Mouse (Mus musculus) MEL (cell line): Measurements from ENCODE around the gene Shbg. TPM values are rescaled to one million over a fixed set of nuclear protein-coding genes. Genes with fewer than 3 reads are reported as not detected.

ENCODE experiments used
- DNase-seq: peaks from one replicate; pipeline ENCODE4 v3.0.0; 2011; ENCODE audit warnings: low read depth, low spot score
- H3K27ac ChIP-seq: 2 replicates; pipeline ENCODE4 v1.5.1; 2012; ENCODE audit warnings: low read depth, mild to moderate bottlenecking, control low read depth, low read length, moderate library complexity; ENCODE audit not compliant: control insufficient read depth
- H3K27me3 ChIP-seq, 2 experiments: fragments of 150-350 bp in 1 of 2; sonication (generic) in 1 of 2; 2 replicates each; pipeline ENCODE4 v1.6.1; 2012; ENCODE audit warnings: low read length in 2 of 2, mild to moderate bottlenecking in 2 of 2, improper control_type of control experiment in 1 of 2, moderate library complexity in 1 of 2; ENCODE audit not compliant: insufficient read depth in 2 of 2, control insufficient read depth in 1 of 2
- H3K36me3 ChIP-seq, 2 experiments: 2 replicates each; pipeline ENCODE4 v1.6.1; 2012 to 2014; ENCODE audit warnings: low read length in 2 of 2, improper control_type of control experiment in 1 of 2, inconsistent platforms in 1 of 2, mild to moderate bottlenecking in 1 of 2; ENCODE audit not compliant: insufficient read depth in 2 of 2, control insufficient read depth in 1 of 2
- H3K4me1 ChIP-seq, 2 experiments: fragments of 150-350 bp in 1 of 2; sonication (generic) in 1 of 2; 2 replicates each; pipeline ENCODE4 v1.6.1; 2012; ENCODE audit warnings: low read length in 2 of 2, improper control_type of control experiment in 1 of 2, mild to moderate bottlenecking in 1 of 2; ENCODE audit not compliant: insufficient read depth in 2 of 2, control insufficient read depth in 1 of 2
- H3K4me3 ChIP-seq, 2 experiments: fragments of 150-350 bp in 1 of 2; sonication (generic) in 1 of 2; 2 replicates each; pipeline ENCODE4 v1.5.1; 2012; ENCODE audit warnings: low read depth in 2 of 2, low read length in 2 of 2, mild to moderate bottlenecking in 2 of 2, moderate library complexity in 2 of 2, control low read depth in 1 of 2, improper control_type of control experiment in 1 of 2; ENCODE audit not compliant: control insufficient read depth in 1 of 2, insufficient read depth in 1 of 2
- H3K79me2 ChIP-seq: 2 replicates; pipeline ENCODE4 v1.6.1; 2012; ENCODE audit warnings: mild to moderate bottlenecking, low read length, moderate library complexity; ENCODE audit not compliant: control insufficient read depth, poor library complexity, insufficient read depth
- H3K9ac ChIP-seq: 2 replicates; pipeline ENCODE4 v1.6.1; 2012; ENCODE audit warnings: low read depth, mild to moderate bottlenecking, control low read depth, low read length, moderate library complexity; ENCODE audit not compliant: control insufficient read depth, poor library complexity, severe bottlenecking
- H3K9me3 ChIP-seq: fragments of 150-350 bp; sonication (generic); replicated peaks from 2 replicates; pipeline ENCODE4 v1.6.1; 2012; ENCODE audit warnings: mild to moderate bottlenecking, low read length, improper control_type of control experiment, moderate library complexity; ENCODE audit not compliant: insufficient read depth
- BHLHE40 ChIP-seq: IDR thresholded peaks from 2 replicates; pipeline ENCODE4 v1.6.1; 2012; ENCODE audit warnings: low read depth, mild to moderate bottlenecking, inconsistent platforms, low read length, improper control_type of control experiment, borderline replicate concordance
- CHD1 ChIP-seq: IDR thresholded peaks from 2 replicates; pipeline ENCODE4 v1.6.1; 2012; ENCODE audit warnings: low read depth, mild to moderate bottlenecking, inconsistent platforms, low read length, improper control_type of control experiment
- CHD2 ChIP-seq: IDR thresholded peaks from 2 replicates; pipeline ENCODE4 v1.6.1; 2011; ENCODE audit warnings: low read length, improper control_type of control experiment
- E2F4 ChIP-seq: IDR thresholded peaks from 2 replicates; pipeline ENCODE4 v1.6.1; 2011; ENCODE audit warnings: low read depth, low read length, improper control_type of control experiment, borderline replicate concordance
- ELF1 ChIP-seq: IDR thresholded peaks from 2 replicates; pipeline ENCODE4 v1.6.1; 2014; ENCODE audit warnings: low read depth, mild to moderate bottlenecking, inconsistent platforms, low read length, improper control_type of control experiment, moderate library complexity
- EP300 ChIP-seq, 2 experiments: IDR thresholded peaks; 2 replicates each; pipeline ENCODE4 v1.6.1; 2011; ENCODE audit warnings: improper control_type of control experiment in 2 of 2, low read length in 2 of 2, low read depth in 1 of 2, mild to moderate bottlenecking in 1 of 2
- ETS1 ChIP-seq: IDR thresholded peaks from 2 replicates; pipeline ENCODE4 v1.6.1; 2012; ENCODE audit warnings: low read depth, mild to moderate bottlenecking, inconsistent platforms, low read length, improper control_type of control experiment, moderate library complexity
- GABPA ChIP-seq: IDR thresholded peaks from 2 replicates; pipeline ENCODE4 v1.6.1; 2012; ENCODE audit warnings: low read depth, mild to moderate bottlenecking, inconsistent platforms, low read length, improper control_type of control experiment, moderate library complexity
- GATA1 ChIP-seq: IDR thresholded peaks from 2 replicates; pipeline ENCODE4 v1.6.1; 2011; ENCODE audit warnings: low read depth, low read length, improper control_type of control experiment
- HCFC1 ChIP-seq: IDR thresholded peaks from 2 replicates; pipeline ENCODE4 v1.6.1; 2012; ENCODE audit warnings: low read depth, mild to moderate bottlenecking, inconsistent platforms, low read length, improper control_type of control experiment, moderate library complexity
- KAT2A ChIP-seq: conservative IDR thresholded peaks from 2 replicates; pipeline ENCODE4 v1.6.1; 2012; ENCODE audit warnings: low read depth, low read length, improper control_type of control experiment, inconsistent platforms
- MAFK ChIP-seq: IDR thresholded peaks from 2 replicates; pipeline ENCODE4 v1.6.1; 2011; ENCODE audit warnings: low read depth, mild to moderate bottlenecking, low read length, improper control_type of control experiment, borderline replicate concordance
- MAZ ChIP-seq: IDR thresholded peaks from 2 replicates; pipeline ENCODE4 v1.6.1; 2012; ENCODE audit warnings: low read depth, mild to moderate bottlenecking, inconsistent platforms, low read length, improper control_type of control experiment
- MEF2A ChIP-seq: IDR thresholded peaks from 2 replicates; pipeline ENCODE4 v1.6.1; 2014; ENCODE audit warnings: low read depth, mild to moderate bottlenecking, inconsistent platforms, low read length, improper control_type of control experiment; ENCODE audit not compliant: poor library complexity, insufficient replicate concordance, severe bottlenecking; ENCODE audit errors: extremely low read depth
- NELFE ChIP-seq: IDR thresholded peaks from 2 replicates; pipeline ENCODE4 v1.6.1; 2011; ENCODE audit warnings: low read depth, low read length, improper control_type of control experiment
- POLR2A ChIP-seq, 2 experiments: IDR thresholded peaks; 2 replicates each; pipeline ENCODE4 v1.6.1; 2011 to 2012; ENCODE audit warnings: low read length in 2 of 2, mild to moderate bottlenecking in 2 of 2, control low read depth in 1 of 2, improper control_type of control experiment in 1 of 2, low read depth in 1 of 2, moderate library complexity in 1 of 2; ENCODE audit not compliant: control insufficient read depth in 1 of 2, insufficient read depth in 1 of 2, poor library complexity in 1 of 2
- POLR2AphosphoS2 ChIP-seq: IDR thresholded peaks from 2 replicates; pipeline ENCODE4 v1.6.1; 2011; ENCODE audit warnings: low read length, improper control_type of control experiment
- POLR2AphosphoS5 ChIP-seq: IDR thresholded peaks from 2 replicates; pipeline ENCODE4 v1.6.1; 2012; ENCODE audit warnings: low read depth, borderline replicate concordance, mild to moderate bottlenecking, inconsistent platforms, low read length, moderate library complexity, mixed read lengths
- RAD21 ChIP-seq: IDR thresholded peaks from 2 replicates; pipeline ENCODE4 v1.6.1; 2011; ENCODE audit warnings: mild to moderate bottlenecking, low read depth, low read length, improper control_type of control experiment
- RCOR1 ChIP-seq: IDR thresholded peaks from 2 replicates; pipeline ENCODE4 v1.6.1; 2012; ENCODE audit warnings: low read depth, mild to moderate bottlenecking, inconsistent platforms, low read length, improper control_type of control experiment
- SMC3 ChIP-seq: IDR thresholded peaks from 2 replicates; pipeline ENCODE4 v1.6.1; 2011; ENCODE audit warnings: low read depth, low read length, improper control_type of control experiment
- TBP ChIP-seq: IDR thresholded peaks from 2 replicates; pipeline ENCODE4 v1.8.0; 2011; ENCODE audit warnings: low read depth, low read length, improper control_type of control experiment
- TCF12 ChIP-seq: IDR thresholded peaks from 2 replicates; pipeline ENCODE4 v1.6.1; 2014; ENCODE audit warnings: low read depth, mild to moderate bottlenecking, inconsistent platforms, low read length, improper control_type of control experiment, moderate library complexity
- UBTF ChIP-seq: IDR thresholded peaks from 2 replicates; pipeline ENCODE4 v1.6.1; 2012; ENCODE audit warnings: low read depth, mild to moderate bottlenecking, inconsistent platforms, low read length, improper control_type of control experiment, moderate library complexity, borderline replicate concordance; ENCODE audit not compliant: insufficient read depth
- USF2 ChIP-seq, 2 experiments: IDR thresholded peaks; 2 replicates each; pipeline ENCODE4 v1.6.1; 2011 to 2012; ENCODE audit warnings: improper control_type of control experiment in 2 of 2, low read length in 2 of 2, borderline replicate concordance in 1 of 2, inconsistent platforms in 1 of 2, low read depth in 1 of 2, mild to moderate bottlenecking in 1 of 2; ENCODE audit not compliant: insufficient read depth in 1 of 2
- ZKSCAN1 ChIP-seq: IDR thresholded peaks from 2 replicates; pipeline ENCODE4 v1.6.1; 2012; ENCODE audit warnings: low read depth, mild to moderate bottlenecking, inconsistent platforms, low read length, improper control_type of control experiment, moderate library complexity
- ZMIZ1 ChIP-seq: IDR thresholded peaks from 2 replicates; pipeline ENCODE4 v1.6.1; 2012; ENCODE audit warnings: low read depth, mild to moderate bottlenecking, inconsistent platforms, low read length, improper control_type of control experiment, moderate library complexity
- ZNF384 ChIP-seq: IDR thresholded peaks from 2 replicates; pipeline ENCODE4 v1.6.1; 2012; ENCODE audit warnings: low read depth, mild to moderate bottlenecking, inconsistent platforms, low read length, improper control_type of control experiment
- polyA plus RNA-seq, 2 experiments: library from polyadenylated mRNA; stranded (reverse) in 1 of 2; unstranded in 1 of 2; fragments of >175 nt in 1 of 2; fragments of >200 nt in 1 of 2; gene quantifications; 2 replicates each; pipeline versions ENCODE4 v1.2.1 to v1.2.4; 2012; ENCODE audit warnings: low replicate concordance in 2 of 2, low read depth in 1 of 2; ENCODE audit not compliant: insufficient read length in 2 of 2, insufficient read depth in 1 of 2, missing spikeins in 1 of 2
- total RNA-seq: library from RNA; depleted of rRNA; stranded (reverse); fragments of 300-350 nt; gene quantifications from 2 replicates; pipeline ENCODE4 v1.2.3, GENCODE M21; 2012

Shbg gene
- total and polyA plus RNA-seq, 3 experiments = not detected

DNA sequence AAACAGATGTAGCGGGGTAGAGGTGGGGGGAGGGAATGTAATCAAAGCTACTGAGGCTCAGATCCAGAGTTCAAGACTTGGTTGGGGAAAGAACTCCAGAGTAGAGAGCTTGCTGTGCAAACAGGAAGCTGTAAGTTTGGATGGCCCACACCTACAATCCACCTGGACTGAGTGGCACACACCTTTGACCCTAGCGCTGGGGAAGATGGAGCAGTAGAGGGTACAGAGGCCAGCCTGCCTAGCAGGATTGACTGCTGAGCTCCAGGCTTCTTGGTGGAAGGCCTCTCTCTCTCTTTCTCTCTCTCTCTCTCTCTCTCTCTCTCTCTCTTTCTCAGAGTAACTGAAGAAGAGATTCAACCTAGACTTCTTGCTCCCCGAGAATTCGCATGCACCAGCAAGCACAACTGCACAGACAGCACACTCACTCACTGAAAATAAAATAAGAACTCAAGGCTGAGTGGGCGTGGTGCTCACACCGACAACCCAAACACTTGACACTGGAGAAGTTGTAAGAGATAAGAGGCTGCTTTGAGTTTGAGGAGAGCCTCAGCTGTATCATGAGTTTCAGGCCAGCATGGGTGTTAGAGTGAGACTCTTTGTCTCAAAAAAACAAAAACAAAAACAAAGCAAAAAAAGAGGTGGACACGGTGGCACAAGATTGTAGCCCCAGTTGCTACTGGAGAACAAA is 2.8 kb upstream of the Shbg start (continued):
- TF ChIP-seq POLR2A (IDR thresholded peaks at IDR 0.05; ENCODE audit: control insufficient read depth in 1 of 2, insufficient read depth in 1 of 2, low read depth in 1 of 2, low read length in 2 of 2, poor library complexity in 1 of 2) = no peak
- TF ChIP-seq ETS1 = peak; percentile 30; the same call in 1 of the 2 replicates
- no peak for TF ChIP-seq CHD1
- TF ChIP-seq ZNF384 = no peak; the same call in 1 of the 2 replicates
- TF ChIP-seq MEF2A = no peak
- TF ChIP-seq TBP = peak; percentile 56; the same call in 1 of the 2 replicates
- no peak; the same call in 1 of the 2 replicates for TF ChIP-seq MAZ
- TF ChIP-seq KAT2A = no peak
- no peak for TF ChIP-seq POLR2AphosphoS5
- TF ChIP-seq BHLHE40 = no peak
- TF ChIP-seq ELF1 = no peak
- no peak for TF ChIP-seq CHD2
- TF ChIP-seq USF2 (IDR thresholded peaks at IDR 0.05; ENCODE audit: borderline replicate concordance in 1 of 2, insufficient read depth in 1 of 2, low read depth in 1 of 2, low read length in 2 of 2) = no peak
- TF ChIP-seq GATA1 = peak; percentile 83
- no peak for TF ChIP-seq RAD21
- TF ChIP-seq HCFC1 = no peak
- TF ChIP-seq SMC3 = 0 out of 2 replicates have a peak, but pooled peaks have one; percentile 17
- no peak for TF ChIP-seq UBTF

DNA sequence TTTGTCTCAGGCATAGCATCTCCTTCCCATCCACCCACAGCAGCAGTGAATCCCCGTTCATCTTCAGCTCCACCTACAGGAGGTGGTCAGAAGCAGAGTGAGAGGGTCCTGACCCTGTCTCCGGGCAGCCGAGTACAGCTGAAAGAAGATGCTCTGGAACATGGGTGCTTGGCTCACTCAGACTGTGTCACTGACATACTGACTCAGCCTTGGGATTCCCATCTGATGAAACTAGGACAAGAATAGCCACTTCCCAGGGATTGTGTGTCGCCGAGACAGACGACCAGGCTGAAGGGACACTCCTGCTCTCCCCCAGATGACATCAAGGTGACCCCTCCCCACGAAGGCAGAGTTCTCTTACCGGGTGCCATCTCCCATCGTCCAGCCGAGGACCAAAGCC is 924 bp downstream of the Shbg start:
- TF ChIP-seq KAT2A = no peak
- no peak for TF ChIP-seq EP300 (IDR thresholded peaks at IDR 0.05; ENCODE audit: low read depth in 1 of 2, low read length in 2 of 2)
- no peak for TF ChIP-seq RAD21
- TF ChIP-seq RCOR1 = no peak
- no peak for TF ChIP-seq SMC3
- TF ChIP-seq POLR2AphosphoS5 = no peak
- no peak for TF ChIP-seq ZMIZ1
- no peak for TF ChIP-seq TCF12
- TF ChIP-seq GABPA = no peak
- no peak for TF ChIP-seq MEF2A
- TF ChIP-seq ZKSCAN1 = no peak
- TF ChIP-seq NELFE = no peak
- TF ChIP-seq POLR2A (IDR thresholded peaks at IDR 0.05; ENCODE audit: control insufficient read depth in 1 of 2, insufficient read depth in 1 of 2, low read depth in 1 of 2, low read length in 2 of 2, poor library complexity in 1 of 2) = no peak
- no peak for TF ChIP-seq MAFK
- no peak for TF ChIP-seq POLR2AphosphoS2
- no peak for TF ChIP-seq E2F4
- TF ChIP-seq, all 39 proteins: peak for 0
- Histone ChIP-seq H3K27ac (no peak overlapping the region), H3K36me3 (peaks cover 0 to 10% of the 10 kb centered on the region in 2 experiments; a peak in 2 of 4 replicates), H3K9ac (no peak overlapping the region), H3K4me1 (peaks cover 6 to 16% of the 10 kb centered on the region in 2 experiments), H3K27me3 (peaks cover 1 to 3% of the 10 kb centered on the region in 2 experiments; a peak in 1 of 4 replicates), H3K4me3 (no peak overlapping the region), H3K79me2 (no peaks in the 10 kb centered on the region), H3K9me3 (no peaks in the 10 kb centered on the region)
- DNase-seq = no peak
